Mouse (Mus musculus) embryo, embryonic 9.5 days (tissue): ENCODE data around the gene Tead3.
"Not testable (repeated sequence)": the region's sequence is repeated elsewhere in the genome, so short reads cannot be mapped to it uniquely, and the experiment has no call there.

ENCODE experiments used
- DNase-seq: peaks from one replicate; pipeline ENCODE4 v3.0.0-alpha.2; 2017; ENCODE audit errors: extremely low spot score

Gene Tead3

DNA sequence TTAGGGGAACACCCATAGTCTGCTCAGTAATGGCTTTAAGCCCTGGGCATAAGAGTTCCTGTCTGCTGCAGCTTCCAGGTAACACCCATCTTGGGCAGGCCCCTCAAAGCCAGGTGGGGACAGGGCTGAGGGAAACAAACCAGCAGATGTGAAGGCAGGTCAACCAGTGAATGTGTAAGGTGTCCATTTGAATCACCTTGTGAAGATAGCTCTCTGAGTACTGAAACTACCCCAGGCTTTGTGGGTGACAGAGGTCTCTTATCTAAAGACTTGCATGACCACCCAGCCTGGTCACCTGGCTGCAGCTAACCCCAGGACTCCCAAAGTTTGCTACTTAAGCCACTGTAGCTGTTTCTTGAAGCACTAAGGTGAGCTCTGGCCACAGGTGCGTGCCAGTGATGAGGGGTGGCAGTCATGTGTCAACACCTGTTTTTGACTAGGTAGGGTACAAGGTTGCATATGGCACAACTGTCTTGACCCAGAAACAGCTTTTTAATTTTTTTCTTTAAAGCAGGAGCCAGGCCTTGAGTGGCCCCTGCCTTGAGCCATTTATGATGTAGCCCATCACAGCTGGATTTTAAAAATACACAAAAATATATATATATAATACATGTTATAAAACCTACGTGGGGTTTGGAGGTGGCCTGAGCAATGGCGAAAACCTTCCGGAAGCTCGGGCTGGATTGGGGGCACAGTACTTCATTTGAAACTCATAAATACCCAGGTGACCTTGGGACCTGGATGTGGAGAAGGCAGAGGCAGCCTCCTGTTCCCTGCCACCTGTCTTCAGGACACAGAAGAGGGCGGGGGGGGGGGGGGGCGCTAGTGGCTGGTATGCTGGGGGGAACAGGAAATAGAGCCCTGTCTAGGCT is 19.1 kb downstream of the Tead3 start:
- DNase-seq: peak; percentile 60

DNA sequence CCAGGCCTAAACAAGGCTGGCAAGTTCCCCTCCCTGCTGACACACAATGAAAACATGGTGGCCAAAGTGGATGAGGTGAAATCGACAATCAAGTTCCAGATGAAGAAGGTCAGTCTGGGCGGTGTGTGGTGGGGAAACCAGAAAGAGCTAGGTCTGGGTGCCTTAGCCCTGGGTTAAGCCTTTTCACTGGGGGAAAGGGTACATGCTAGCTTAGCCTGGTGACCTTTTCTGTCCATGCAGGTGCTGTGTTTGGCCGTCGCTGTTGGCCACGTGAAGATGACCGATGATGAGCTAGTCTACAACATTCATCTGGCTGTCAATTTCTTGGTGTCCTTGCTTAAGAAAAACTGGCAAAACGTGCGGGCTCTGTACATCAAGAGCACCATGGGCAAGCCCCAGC is 20.0 kb downstream of the Tead3 start:
- DNase-seq: not testable (repeated sequence)

DNA sequence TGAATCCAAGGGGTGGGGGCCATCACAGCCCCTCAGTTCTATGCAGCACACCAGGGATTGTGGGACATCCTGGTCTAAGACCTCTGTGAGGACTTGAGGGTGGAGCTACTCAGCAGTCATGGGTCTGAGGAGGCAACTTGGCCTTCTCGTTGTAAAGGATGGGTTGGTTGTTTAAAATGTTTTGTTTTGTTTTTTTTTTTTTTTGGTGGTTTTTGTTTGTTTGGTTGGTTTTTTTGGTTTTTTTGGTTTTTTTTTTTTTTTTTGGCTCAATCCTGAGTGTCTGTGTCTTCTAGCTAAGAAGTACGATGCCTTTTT is 20.4 kb downstream of the Tead3 start:
- DNase-seq: no peak

DNA sequence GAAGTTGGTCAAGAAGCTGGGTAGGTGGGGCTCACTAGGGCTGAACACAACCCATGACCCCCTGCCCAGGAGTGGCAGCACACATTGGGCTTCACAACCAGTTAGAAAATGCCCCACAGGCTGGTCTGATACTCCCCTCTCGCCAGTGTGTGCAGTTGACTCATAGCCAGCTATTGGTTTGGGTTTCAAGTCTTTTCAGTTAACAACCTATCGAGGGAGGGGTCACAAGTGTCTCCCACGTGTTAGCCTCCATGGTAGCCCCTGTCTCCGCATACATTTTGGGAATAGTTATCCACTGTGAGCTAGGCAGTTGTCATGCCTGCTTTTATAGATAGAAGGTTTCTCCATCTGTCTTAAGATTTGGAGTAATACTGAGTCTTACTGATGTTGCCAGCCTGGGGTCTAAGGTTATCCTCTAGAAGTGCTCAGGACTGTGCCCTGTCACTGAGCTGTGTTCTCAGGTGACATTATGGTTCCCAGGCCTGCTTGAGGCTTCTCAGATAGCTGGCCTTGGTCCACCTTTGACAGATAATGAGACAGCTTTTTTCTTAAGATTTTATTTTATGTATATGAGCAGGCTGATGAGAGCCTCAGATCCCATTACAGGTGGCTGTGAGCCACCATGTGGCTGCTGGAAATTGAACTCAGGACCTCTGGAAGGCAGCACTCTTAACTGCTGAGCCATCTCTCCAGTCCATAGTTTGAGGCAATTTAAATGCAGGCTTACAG is 20.9 kb downstream of the Tead3 start:
- DNase-seq: no peak

DNA sequence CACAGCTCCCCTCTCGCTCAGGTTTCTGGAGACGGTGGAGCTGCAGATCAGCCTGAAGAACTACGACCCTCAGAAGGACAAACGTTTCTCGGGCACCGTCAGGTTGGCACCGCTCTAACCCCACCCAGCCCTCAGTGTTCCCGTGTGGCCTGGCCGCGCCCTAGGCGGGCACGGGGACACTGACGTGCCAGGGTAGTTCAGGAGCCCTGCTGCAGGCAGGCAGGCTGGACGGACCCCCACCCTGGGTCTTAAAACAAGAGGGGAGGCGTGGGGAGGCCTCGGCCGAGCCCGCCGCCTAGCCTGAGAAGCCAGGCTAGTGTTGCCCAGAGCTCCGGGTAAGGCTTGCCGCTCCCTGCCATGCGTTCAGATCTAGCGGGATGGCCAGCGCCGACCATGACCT is 21.7 kb downstream of the Tead3 start:
- DNase-seq: no peak

DNA sequence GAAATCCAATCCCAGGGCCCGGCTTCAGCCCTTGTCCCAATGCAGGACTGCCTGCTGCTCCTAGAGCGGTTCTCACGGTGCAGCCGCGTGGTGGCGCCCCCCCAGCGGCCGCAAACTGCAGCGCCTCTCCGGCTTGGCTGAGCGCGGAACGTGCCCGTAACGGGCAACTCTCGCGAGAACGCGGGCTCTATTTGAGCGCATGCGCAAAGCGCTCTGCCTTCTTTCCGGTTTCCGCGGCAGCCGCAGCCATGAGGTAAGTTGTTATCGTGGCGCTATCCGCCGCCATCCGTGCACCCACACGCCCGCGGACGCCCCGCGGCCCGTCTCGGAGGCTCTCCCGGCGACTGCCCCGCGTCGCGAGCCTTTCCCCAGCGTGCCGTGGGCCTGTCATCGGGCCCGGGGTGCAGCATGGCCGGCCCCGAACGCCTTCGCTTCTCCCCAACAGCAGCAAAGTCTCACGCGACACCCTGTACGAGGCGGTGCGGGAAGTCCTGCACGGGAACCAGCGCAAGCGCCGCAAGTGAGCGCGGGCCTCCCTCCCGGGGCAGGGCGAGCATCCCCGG is 22.2 kb downstream of the Tead3 start, which contains the start of gene Rpl10a:
Gene Rpl10a (plus strand): TSS at position 106 of the 563 bp plus-strand sequence.
- peak; percentile 97 for DNase-seq

DNA sequence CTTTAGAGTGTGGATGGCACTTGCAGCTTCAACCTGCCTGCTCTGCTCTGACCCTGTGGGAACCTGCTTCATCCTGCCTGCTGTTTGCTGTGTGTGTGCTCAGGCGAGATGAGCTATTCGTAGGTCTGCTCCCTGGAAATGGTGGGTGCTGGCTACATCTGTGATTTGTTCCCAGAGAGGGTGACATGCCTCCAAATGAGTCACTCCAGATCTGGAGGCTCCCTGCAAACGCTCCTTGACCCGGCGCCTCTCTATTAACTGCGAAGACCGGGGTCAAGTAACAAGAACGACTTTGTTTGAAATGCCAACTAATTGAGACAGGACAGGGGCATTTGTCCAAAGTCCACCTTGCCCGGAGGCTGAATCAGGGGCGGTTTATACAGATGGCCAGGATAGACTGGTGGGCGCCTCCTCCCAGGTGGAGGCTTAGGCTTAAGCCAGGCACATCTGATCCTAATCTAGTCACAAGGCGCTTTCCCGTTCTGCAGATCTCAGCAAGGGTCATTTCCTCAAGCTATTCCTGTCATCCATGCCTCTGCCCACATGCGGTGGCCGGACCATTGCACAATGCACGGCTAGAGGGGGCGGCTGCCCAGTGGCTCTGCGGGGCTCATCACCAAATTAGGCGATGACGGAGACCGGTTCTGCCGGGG is 22.8 kb downstream of the Tead3 start:
- no peak for DNase-seq

DNA sequence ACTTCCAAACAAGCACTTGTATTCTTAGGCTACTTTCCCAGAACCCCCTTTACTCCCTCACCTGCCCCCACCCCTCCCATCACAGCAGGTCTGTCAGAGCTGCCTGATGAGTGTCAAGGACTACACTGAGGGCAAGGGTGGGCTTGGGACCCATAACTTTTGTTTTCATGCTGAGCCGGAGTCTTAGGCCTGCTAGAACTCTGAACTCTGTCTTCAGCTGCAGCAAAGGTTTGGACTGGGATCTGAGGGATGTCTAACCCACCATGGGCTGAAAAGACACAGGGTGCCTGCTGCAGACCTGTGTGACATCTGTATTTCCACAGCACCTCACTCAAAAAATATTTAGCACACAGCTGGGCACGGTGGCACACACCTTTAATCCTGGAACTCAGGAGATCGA is 23.7 kb downstream of the Tead3 start:
- no peak for DNase-seq

DNA sequence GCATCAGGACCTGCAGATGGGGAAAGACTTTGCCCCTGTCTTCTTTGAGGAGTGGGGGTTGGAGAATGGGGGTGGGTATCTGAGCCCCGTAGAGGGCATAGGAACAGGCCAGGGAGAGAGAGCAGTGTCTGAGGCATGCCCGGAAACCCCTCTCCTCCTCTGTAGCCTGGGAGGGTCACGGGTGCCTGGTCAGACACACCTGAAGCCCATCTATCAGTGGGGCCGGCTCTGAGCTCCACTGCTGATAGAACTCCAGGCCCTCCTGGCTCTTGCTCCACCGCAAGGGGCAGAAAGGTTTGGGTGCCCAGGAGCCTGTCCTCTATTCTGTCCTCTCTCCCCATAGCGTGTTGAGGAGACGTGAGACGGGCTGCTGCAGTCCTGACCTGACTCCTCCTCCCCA is 24.9 kb downstream of the Tead3 start:
- no peak for DNase-seq

DNA sequence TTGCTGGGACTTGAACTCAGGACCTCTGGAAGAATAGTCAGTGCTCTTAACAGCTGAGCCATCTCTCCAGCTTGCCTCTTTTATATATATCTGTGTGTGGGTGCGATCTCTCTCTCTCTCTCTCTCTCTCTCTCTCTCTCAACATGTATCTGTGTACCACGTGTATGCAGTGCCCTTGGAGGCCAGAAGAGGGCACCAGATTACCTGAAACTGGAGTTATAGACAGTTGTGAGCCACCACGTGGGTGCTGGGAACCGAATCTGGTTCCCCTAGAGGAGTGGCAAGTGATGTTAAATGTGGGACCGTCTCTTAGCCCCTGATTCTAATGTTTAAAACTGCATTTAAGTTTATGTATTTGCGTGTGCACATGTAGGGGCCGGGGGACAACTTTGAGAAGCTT is 26.2 kb downstream of the Tead3 start:
- DNase-seq: not testable (repeated sequence)

DNA sequence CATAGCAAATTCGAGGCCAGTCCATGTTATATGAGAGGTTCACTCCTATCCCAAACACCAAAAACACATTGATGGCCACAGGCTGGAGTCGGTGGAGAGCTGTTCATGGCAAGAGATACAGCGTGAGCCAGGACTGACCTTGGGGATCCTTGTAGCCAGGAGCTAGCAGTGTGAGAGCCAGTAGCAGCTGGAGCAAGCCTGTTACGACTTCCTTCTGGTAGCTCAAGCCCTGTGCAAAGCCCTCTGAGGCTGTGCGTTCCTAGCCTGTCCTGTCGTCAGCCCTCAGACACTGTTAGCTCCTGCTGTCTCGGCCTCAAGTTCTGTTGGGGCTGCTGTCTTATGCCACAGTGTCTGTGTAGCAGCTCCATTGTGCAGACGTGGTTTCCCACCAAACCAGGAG is 26.8 kb downstream of the Tead3 start:
- DNase-seq: no peak

DNA sequence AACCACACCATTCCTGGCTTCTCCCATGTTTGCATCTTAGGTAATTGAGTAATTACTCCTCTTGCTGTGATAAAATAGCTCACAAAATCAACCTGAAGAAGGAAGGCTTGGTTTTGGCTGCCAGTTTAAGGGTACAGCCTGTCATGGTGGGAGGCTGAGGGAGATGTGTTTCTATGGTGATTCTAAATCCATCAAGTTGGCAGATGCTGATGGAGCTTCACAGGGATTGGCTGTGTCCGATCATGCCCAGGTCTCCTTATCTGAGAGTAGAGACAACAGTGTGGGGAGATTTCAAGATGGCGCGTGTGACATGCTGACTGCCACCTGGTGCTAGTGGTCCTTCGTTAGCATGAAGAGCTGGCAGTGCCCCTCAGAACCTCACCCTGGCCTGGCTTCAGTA is 28.9 kb downstream of the Tead3 start:
- DNase-seq: no peak

DNA sequence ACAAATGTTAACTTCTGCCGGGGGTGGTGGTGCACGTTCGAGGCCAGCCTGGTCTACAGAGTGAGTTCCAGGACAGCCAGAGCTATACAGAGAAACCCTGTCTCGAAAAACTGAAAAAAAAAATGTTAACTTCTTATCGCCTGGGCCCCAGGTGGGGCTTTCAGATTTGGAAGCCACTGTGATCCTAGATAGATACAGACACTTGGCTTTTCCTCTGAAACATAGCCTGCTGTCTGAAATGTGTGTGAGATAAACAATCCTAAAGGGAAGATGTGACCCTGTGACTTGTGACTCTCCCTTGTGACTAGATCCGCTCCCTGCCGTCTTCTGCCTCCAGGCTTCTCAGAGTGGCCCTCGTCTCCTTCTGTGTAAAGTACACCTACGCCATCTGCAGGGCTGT is 32.9 kb downstream of the Tead3 start:
- no peak for DNase-seq

DNA sequence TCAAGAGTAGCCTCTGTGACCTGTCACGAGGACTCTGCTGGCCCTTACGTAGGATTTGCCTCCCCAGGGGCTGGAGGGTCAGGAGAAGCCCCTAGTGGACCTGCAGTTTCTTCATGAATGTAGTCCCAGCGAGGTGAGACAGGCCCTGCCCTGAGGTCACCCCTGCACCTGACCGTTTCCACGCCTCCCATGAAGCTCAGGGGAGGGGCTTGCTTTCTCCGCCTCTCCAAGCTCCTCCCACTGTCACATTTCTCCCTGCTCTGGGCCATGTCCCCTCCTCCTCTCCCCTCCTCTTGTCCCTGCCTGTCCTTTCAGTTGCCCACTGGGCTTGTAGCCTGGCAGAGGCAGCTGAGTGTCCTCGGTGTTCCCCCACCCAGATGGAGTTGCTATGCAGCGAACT is 33.5 kb downstream of the Tead3 start:
- no peak for DNase-seq

DNA sequence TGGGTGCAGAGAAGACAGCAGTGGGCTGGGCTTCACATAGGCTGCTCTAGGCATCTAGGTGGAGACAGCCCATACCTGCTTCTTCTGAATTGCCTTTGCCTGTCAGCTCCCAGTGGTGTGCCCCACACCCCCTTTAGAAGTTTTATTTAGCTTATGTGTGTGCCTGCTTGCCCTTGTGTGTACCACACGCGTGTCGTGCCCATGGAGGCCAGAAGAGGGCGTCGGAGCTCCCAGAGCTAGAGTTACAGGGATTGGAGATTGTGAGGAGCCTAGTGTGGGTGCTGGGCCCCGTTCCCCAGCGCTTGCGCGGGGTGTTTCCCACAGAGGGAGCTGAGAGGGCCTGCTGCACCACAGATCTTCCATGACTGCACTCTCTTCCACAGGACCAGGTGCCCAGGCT is 34.1 kb downstream of the Tead3 start:
- DNase-seq: no peak

DNA sequence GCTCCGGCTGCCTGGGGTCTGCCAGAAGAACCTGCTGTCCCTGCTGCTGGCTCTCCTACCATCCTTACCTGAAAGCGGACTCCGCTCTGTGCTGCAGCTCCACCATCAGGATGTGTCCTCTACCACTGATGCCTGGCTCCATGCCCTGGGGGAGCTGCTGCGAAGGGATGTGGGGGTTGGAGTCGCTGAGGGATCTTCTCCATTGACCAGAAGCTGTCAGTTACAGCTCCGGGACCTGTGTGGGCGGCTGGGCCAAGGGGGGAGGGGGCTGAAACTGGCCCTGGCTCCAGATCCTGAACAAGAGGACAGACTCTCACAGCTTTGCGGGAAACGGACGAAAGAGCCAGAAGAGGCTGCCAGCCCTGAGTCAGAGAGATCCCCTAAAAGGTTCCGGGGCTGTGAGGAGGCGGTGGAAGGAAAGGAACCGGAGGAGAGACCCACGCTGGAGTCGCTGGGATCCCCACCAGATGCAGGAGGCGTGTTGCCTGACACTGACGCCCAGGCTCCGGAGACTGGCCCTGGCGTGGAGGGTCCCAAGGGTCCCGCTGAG is 34.9 kb downstream of the Tead3 start:
- DNase-seq: no peak

DNA sequence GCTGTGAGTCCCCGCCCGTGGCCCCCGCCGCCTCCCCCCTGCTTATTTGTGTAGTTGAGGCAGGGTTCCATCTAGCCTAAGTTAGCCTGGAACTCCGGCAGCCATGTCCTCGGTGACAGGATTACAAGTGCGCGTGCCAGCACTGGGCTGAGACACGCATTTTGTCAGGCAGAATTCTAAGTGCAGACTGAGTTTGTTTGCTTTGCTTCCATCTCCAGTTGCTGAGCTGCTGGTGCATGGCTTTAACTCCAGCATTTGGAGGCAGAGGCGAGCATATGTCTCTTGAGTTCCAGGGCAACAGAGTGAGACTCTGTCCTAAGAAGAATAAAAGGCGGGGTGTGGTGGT is 36.8 kb downstream of the Tead3 start:
- DNase-seq: no peak

DNA sequence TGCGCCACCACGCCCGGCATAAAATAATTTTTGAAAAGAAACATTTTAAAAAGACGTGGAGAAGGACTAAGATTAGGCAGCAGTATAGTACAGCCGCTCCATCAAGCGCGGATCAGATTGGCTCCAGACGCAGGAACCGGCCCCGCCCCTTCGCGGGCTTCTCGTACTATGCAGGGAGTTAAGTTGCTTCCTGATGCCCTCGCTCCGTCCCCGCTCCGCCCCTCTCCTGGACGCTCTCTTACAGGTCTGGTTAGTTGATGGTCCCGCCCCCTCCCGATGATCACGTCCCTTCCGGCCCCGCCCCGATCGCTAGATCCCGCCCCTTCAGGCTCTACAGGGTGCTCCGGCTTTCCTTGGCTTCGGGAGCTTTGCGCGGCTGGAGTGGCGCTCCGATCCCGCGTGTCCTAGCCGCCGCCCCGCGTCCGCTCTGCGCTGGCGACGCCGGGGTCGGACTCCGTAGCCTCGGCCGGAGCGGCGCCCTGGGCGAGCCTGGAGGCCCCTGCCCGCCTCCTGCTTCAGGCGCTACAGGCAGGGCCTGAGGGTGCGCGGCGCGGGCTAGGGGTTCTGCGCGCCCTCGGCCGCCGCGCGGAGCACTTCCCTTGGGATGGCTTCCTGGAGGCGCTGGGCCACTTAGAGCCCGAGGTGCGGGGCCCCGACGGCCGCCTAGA is 37.3 kb downstream of the Tead3 start, which contains the start of gene Fance:
Gene Fance (plus strand): TSS at position 308 of the 668 bp plus-strand sequence.
- DNase-seq: peak; percentile 99

DNA sequence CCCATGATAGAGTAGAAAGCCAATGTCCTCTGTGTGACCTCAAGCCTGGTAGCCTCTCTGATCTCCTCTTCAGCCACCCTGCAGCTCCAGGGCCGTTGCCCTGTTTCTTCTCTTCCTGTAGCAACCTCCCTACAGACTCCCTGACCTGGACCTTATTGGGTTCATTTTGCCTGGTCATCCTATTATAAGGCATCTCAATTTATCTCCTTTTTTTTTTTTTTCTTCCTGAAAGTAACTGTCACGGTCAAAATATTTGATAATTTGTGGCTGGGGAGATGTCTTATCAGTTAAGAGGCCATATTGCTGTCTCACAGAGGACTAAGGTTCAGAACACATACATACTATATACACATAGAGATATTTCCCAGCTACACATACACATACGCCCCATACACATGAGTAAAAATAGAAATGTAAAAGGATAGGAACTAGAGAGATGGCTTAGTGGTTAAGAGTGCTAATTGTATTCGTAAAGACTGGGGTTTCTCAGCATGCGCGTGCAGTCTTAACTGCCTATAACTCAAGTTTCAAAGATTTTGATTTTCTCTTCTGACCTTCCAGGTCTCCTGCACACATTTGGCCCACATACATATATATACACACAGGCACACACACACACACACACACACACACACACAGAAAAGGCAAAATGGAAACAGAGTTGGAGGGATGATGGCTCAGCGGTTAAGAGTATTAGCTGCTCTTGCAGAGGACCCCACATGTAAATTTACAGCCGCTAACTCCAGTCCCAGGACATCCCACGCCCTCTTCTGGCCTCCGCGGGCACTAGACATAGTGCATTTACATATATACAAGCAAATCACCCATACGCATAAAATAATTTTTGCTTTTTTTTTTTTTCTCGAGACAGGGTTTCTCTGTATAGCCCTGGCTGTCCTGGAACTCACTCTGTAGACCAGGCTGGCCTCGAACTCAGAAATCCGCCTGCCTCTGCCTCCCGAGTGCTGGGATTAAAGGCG is 38.1 kb downstream of the Tead3 start:
- no peak for DNase-seq

DNA sequence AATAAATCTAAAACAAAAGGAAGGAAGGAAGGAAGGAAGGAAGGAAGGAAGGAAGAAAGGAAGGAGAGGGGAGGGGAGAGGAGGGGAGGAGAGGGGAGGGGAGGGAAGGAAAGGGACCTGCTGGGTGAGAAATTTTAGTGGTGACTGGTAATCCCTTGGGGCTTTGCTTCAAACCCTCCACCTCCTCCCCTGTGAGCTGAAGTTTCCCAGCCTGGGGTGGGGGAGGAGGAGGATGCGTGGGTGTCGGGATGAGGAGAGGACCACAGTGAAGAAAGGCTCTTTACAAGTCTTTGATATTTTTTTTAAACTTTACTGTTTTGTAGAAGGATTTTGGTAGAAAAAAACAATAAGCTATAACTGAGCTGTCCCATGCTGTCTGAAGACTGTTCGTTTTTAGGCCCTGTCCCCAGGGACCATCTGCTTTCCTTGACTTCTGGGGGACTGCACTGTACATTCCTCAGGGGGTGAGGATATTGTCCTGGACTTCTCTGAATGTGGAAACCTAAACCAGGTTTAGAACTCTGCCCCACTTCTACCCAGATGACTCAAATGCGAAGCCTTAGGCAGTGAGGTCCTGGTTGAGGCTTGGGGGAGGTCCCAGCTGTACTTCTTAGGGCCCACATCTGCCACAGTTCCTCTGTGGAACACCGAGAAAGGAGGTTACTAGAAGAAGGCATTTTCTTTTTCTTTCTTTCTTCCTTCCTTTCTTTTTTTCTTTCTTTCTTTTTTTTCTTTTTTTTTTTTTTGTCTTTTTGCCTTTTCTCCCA is 39.1 kb downstream of the Tead3 start:
- no peak for DNase-seq
